Mouse (Mus musculus) embryonic facial prominence, embryonic 15.5 days (tissue): ENCODE measurements around the gene Scd1. TPM values are rescaled to one million over a fixed set of nuclear protein-coding genes. Genes with fewer than 3 reads are reported as not detected.
A peak's percentile ranks its signal among the peaks of the same experiment; 100 is the strongest.
"Not testable (repeated sequence)": the region's sequence is repeated elsewhere in the genome, so short reads cannot be mapped to it uniquely, and the experiment has no call there.

Source experiments
- ATAC-seq: fragments of 200-750 bp; cut with Nextera tagmentation; 2 replicates; pipeline ENCODE4 v1.8.0; 2017; ENCODE audit warnings: low read depth, moderate TSS enrichment; ENCODE audit not compliant: insufficient number of reproducible peaks, low FRiP score, low TSS enrichment
- H3K27ac ChIP-seq: fragments of 300-500 bp; sonication (generic); replicated peaks from 2 replicates; pipeline ENCODE4 v1.5.1; 2015; ENCODE audit warnings: mild to moderate bottlenecking, inconsistent platforms
- H3K27me3 ChIP-seq: fragments of 300-500 bp; sonication (generic); 2 replicates; pipeline ENCODE4 v1.6.1; 2015; ENCODE audit warnings: inconsistent platforms
- H3K36me3 ChIP-seq: fragments of 300-500 bp; sonication (generic); 2 replicates; pipeline ENCODE4 v1.6.1; 2015; ENCODE audit warnings: mild to moderate bottlenecking, inconsistent platforms
- H3K4me1 ChIP-seq: fragments of 300-500 bp; sonication (generic); 2 replicates; pipeline ENCODE4 v1.6.1; 2015; ENCODE audit warnings: inconsistent platforms
- H3K4me2 ChIP-seq: fragments of 300-500 bp; sonication (generic); replicated peaks from 2 replicates; pipeline ENCODE4 v1.6.1; 2015; ENCODE audit warnings: mild to moderate bottlenecking, inconsistent platforms
- H3K4me3 ChIP-seq: fragments of 300-500 bp; sonication (generic); replicated peaks from 2 replicates; pipeline ENCODE4 v1.5.1; 2015; ENCODE audit warnings: mild to moderate bottlenecking, inconsistent platforms
- H3K9ac ChIP-seq: fragments of 300-500 bp; sonication (generic); 2 replicates; pipeline ENCODE4 v1.6.1; 2015; ENCODE audit warnings: inconsistent platforms
- H3K9me3 ChIP-seq: fragments of 300-500 bp; sonication (generic); replicated peaks from 2 replicates; pipeline ENCODE4 v1.6.1; 2016; ENCODE audit warnings: inconsistent platforms
- WGBS: fragments of 180-500 bp; shearing (Covaris S2); methylation state at CpG from one replicate; pipeline ENCODE4 v1.1.7; 2015; 5-methylcytosine and 5-hydroxymethylcytosine counted together
- polyA plus RNA-seq: library from polyadenylated mRNA; unstranded; fragments of >200 nt; fragmentation: Nextera tagmentation; extraction: Ambion mirVana; gene quantifications from 2 replicates; pipeline ENCODE4 v1.2.1, GENCODE M21; 2015

Gene Scd1
- polyA plus RNA-seq, 1 experiment from 2014 or later, result 6.2 TPM

- WGBS, result 79% methylated on average over 12 of the region's 12 CpGs
- H3K36me3 ChIP-seq, result no peaks in the 10 kb centered on the region
- no peak overlapping the region for H3K4me3 ChIP-seq
- H3K27me3 ChIP-seq, result no peaks in the 10 kb centered on the region
- H3K27ac ChIP-seq, result no peak overlapping the region
- no peaks in the 10 kb centered on the region for H3K9me3 ChIP-seq
- H3K9ac ChIP-seq, result no peak overlapping the region
- ATAC-seq, result no peak
- peaks cover 7% of the 10 kb centered on the region for H3K4me1 ChIP-seq
- H3K4me2 ChIP-seq, result no peak overlapping the region
These were observed 24.9 kb downstream of the Scd1 start for GRCm38 (mm10) chr19:44382682-44383321.

GRCm38 (mm10) chr19:44380065-44380464 is 27.6 kb downstream of the Scd1 start:
- Histone ChIP-seq H3K4me1 (0 out of 2 replicates have a peak, but pooled peaks cover 3% of the 10 kb centered on the region), H3K9me3 (no peaks in the 10 kb centered on the region), H3K4me2 (no peak overlapping the region), H3K9ac (no peak overlapping the region), H3K27ac (no peak overlapping the region), H3K27me3 (no peaks in the 10 kb centered on the region), H3K4me3 (no peak overlapping the region), H3K36me3 (no peaks in the 10 kb centered on the region)
- ATAC-seq, result no peak
- WGBS, result 84% methylated on average over 4 of the region's 4 CpGs

GRCm38 (mm10) chr19:44379090-44379489 is 28.6 kb downstream of the Scd1 start:
- Histone ChIP-seq H3K9ac (no peak overlapping the region), H3K4me2 (no peak overlapping the region), H3K4me3 (no peak overlapping the region), H3K4me1 (0 out of 2 replicates have a peak, but pooled peaks cover 3% of the 10 kb centered on the region), H3K36me3 (no peaks in the 10 kb centered on the region), H3K27me3 (no peaks in the 10 kb centered on the region), H3K9me3 (no peaks in the 10 kb centered on the region), H3K27ac (no peak overlapping the region)
- no peak for ATAC-seq

- no peak overlapping the region for H3K9ac ChIP-seq
- H3K27ac ChIP-seq, result no peak overlapping the region
- peak; percentile 71; the same call in 1 of the 2 replicates for ATAC-seq
- H3K36me3 ChIP-seq, result no peaks in the 10 kb centered on the region
- no peak overlapping the region for H3K4me3 ChIP-seq
- no peaks in the 10 kb centered on the region for H3K9me3 ChIP-seq
- no peak overlapping the region for H3K4me2 ChIP-seq
- no peaks in the 10 kb centered on the region for H3K27me3 ChIP-seq
- H3K4me1 ChIP-seq, result 0 out of 2 replicates have a peak, but pooled peaks cover 3% of the 10 kb centered on the region
- 35% methylated on average over 5 of the region's 5 CpGs for WGBS
These were observed 29.9 kb downstream of the Scd1 start for GRCm38 (mm10) chr19:44377629-44378375.

GRCm38 (mm10) chr19:44376511-44376951 is 31.1 kb downstream of the Scd1 start:
- Histone ChIP-seq H3K36me3 (no peaks in the 10 kb centered on the region), H3K9me3 (no peaks in the 10 kb centered on the region), H3K27ac (no peak overlapping the region), H3K4me2 (no peak overlapping the region), H3K27me3 (no peaks in the 10 kb centered on the region), H3K4me1 (0 out of 2 replicates have a peak, but pooled peaks cover 3% of the 10 kb centered on the region), H3K9ac (no peak overlapping the region), H3K4me3 (no peak overlapping the region)
- 30% methylated on average over 3 of the region's 3 CpGs for WGBS
- no peak for ATAC-seq

- Histone ChIP-seq H3K4me2 (no peak overlapping the region), H3K27me3 (0 out of 2 replicates have a peak, but pooled peaks cover 2% of the 10 kb centered on the region), H3K27ac (no peak overlapping the region), H3K9me3 (no peaks in the 10 kb centered on the region), H3K4me1 (0 out of 2 replicates have a peak, but pooled peaks cover 2% of the 10 kb centered on the region), H3K9ac (no peak overlapping the region), H3K36me3 (no peaks in the 10 kb centered on the region), H3K4me3 (no peak overlapping the region)
- 17% methylated on average over 6 of the region's 6 CpGs for WGBS
- ATAC-seq, result peak; percentile 86
These were observed 34.7 kb downstream of the Scd1 start for GRCm38 (mm10) chr19:44372969-44373368.

- no peak overlapping the region for H3K9ac ChIP-seq
These were observed 37.4 kb downstream of the Scd1 start for GRCm38 (mm10) chr19:44370231-44370630.

GRCm38 (mm10) chr19:44369371-44369770 is 38.3 kb downstream of the Scd1 start:
- H3K36me3 ChIP-seq, result no peaks in the 10 kb centered on the region
- 0 out of 2 replicates have a peak, but pooled peaks cover 2% of the 10 kb centered on the region for H3K27me3 ChIP-seq
- H3K9ac ChIP-seq, result no peak overlapping the region
- no peak overlapping the region for H3K27ac ChIP-seq
- no peak for ATAC-seq
- H3K4me2 ChIP-seq, result no peak overlapping the region
- H3K4me1 ChIP-seq, result no peaks in the 10 kb centered on the region
- WGBS, result 32% methylated on average over 8 of the region's 8 CpGs
- no peak overlapping the region for H3K4me3 ChIP-seq
- no peaks in the 10 kb centered on the region for H3K9me3 ChIP-seq

More at GRCm38 (mm10) chr19:44370231-44370630, 37.4 kb downstream of the Scd1 start:
- 59% methylated on average over 5 of the region's 5 CpGs for WGBS
- Histone ChIP-seq H3K36me3 (no peaks in the 10 kb centered on the region), H3K9me3 (no peaks in the 10 kb centered on the region), H3K4me1 (no peaks in the 10 kb centered on the region), H3K4me2 (no peak overlapping the region), H3K27me3 (0 out of 2 replicates have a peak, but pooled peaks cover 2% of the 10 kb centered on the region), H3K4me3 (no peak overlapping the region), H3K27ac (no peak overlapping the region)
- ATAC-seq, result no peak

GRCm38 (mm10) chr19:44367076-44367475 is 40.6 kb downstream of the Scd1 start:
- WGBS, result 68% methylated on average over 10 of the region's 10 CpGs
- ATAC-seq, result not testable (repeated sequence)

GRCm38 (mm10) chr19:44365733-44366132 is 41.9 kb downstream of the Scd1 start:
- no peaks in the 10 kb centered on the region for H3K36me3 ChIP-seq
- H3K4me1 ChIP-seq, result no peaks in the 10 kb centered on the region
- no peak overlapping the region for H3K27ac ChIP-seq
- no peak overlapping the region for H3K9ac ChIP-seq
- no peak for ATAC-seq
- WGBS, result 87% methylated on average over 4 of the region's 4 CpGs
- no peaks in the 10 kb centered on the region for H3K9me3 ChIP-seq
- H3K27me3 ChIP-seq, result 0 out of 2 replicates have a peak, but pooled peaks cover 2% of the 10 kb centered on the region
- H3K4me3 ChIP-seq, result no peak overlapping the region
- H3K4me2 ChIP-seq, result no peak overlapping the region

More at GRCm38 (mm10) chr19:44367076-44367475, 40.6 kb downstream of the Scd1 start:
- H3K27ac ChIP-seq, H3K4me1 ChIP-seq, H3K27me3 ChIP-seq, H3K9me3 ChIP-seq, H3K4me2 ChIP-seq, H3K36me3 ChIP-seq, H3K9ac ChIP-seq, H3K4me3 ChIP-seq: not testable (repeated sequence)

- H3K4me1 ChIP-seq, result 0 out of 2 replicates have a peak, but pooled peaks cover under 1% of the 10 kb centered on the region
- 78% methylated on average over 8 of the region's 8 CpGs for WGBS
- H3K4me2 ChIP-seq, result no peak overlapping the region
- no peak overlapping the region for H3K9ac ChIP-seq
- H3K27ac ChIP-seq, result no peak overlapping the region
- no peaks in the 10 kb centered on the region for H3K27me3 ChIP-seq
- H3K36me3 ChIP-seq, result no peaks in the 10 kb centered on the region
- H3K4me3 ChIP-seq, result no peak overlapping the region
- ATAC-seq, result no peak
- H3K9me3 ChIP-seq, result no peaks in the 10 kb centered on the region
These were observed 43.6 kb downstream of the Scd1 start for GRCm38 (mm10) chr19:44364029-44364428.
